Mouse (Mus musculus) intestine, postnatal 0 days (tissue): Measurements from ENCODE around the gene Cbx1. TPM values are rescaled to one million over a fixed set of nuclear protein-coding genes. Genes with fewer than 3 reads are reported as not detected.
A peak's percentile ranks its signal among the peaks of the same experiment; 100 is the strongest.

Experiments
- ATAC-seq: fragments of 200-750 bp; cut with Nextera tagmentation; 2 replicates; pipeline ENCODE4 v1.8.0; 2017; ENCODE audit warnings: mild to moderate bottlenecking, moderate TSS enrichment, moderate library complexity
- H3K27ac ChIP-seq: fragments of 300-500 bp; sonication (generic); 2 replicates; pipeline ENCODE4 v1.5.1; 2014; ENCODE audit warnings: mild to moderate bottlenecking, low read depth, low read length, moderate library complexity
- H3K27me3 ChIP-seq: fragments of 300-500 bp; sonication (generic); replicated peaks from 2 replicates; pipeline ENCODE4 v1.6.1; 2014; ENCODE audit warnings: low read length, mixed read lengths; ENCODE audit not compliant: control insufficient read depth, insufficient read depth
- H3K36me3 ChIP-seq: fragments of 300-500 bp; sonication (generic); 2 replicates; pipeline ENCODE4 v1.6.1; 2014; ENCODE audit warnings: mild to moderate bottlenecking, moderate library complexity; ENCODE audit not compliant: control insufficient read depth, insufficient read depth
- H3K4me1 ChIP-seq: fragments of 300-500 bp; sonication (generic); replicated peaks from 2 replicates; pipeline ENCODE4 v1.6.1; 2014; ENCODE audit warnings: antibody characterized with exemption, low read length, mixed read lengths; ENCODE audit not compliant: control insufficient read depth, insufficient read depth
- H3K4me2 ChIP-seq: fragments of 300-500 bp; sonication (generic); replicated peaks from 2 replicates; pipeline ENCODE4 v1.6.1; 2014; ENCODE audit warnings: low read depth, mild to moderate bottlenecking, moderate library complexity
- H3K4me3 ChIP-seq: fragments of 300-500 bp; sonication (generic); 2 replicates; pipeline ENCODE4 v1.5.1; 2014; ENCODE audit warnings: low read depth, low read length
- H3K9ac ChIP-seq: fragments of 300-500 bp; sonication (generic); 2 replicates; pipeline ENCODE4 v1.6.1; 2014; ENCODE audit warnings: mild to moderate bottlenecking, low read depth, low read length
- H3K9me3 ChIP-seq: fragments of 300-500 bp; sonication (generic); 2 replicates; pipeline ENCODE4 v1.6.1; 2016; ENCODE audit warnings: mixed run types; ENCODE audit not compliant: control insufficient read depth
- CTCF ChIP-seq: sonication (generic); IDR thresholded peaks from 2 replicates; pipeline ENCODE4 v1.5.1; 2016; ENCODE audit warnings: low read depth, mild to moderate bottlenecking, control low read depth, antibody characterized with exemption, moderate library complexity
- WGBS: fragments of 180-500 bp; shearing (Covaris S2); extraction: QIAGEN DNeasy Blood & Tissue Kit; methylation state at CpG from one replicate; pipeline ENCODE4 v1.1.7; 2014; 5-methylcytosine and 5-hydroxymethylcytosine counted together
- polyA plus RNA-seq: library from polyadenylated mRNA; unstranded; fragments of >200 nt; fragmentation: Nextera tagmentation; extraction: Ambion mirVana; gene quantifications from 2 replicates; pipeline ENCODE4 v1.2.1, GENCODE M21; 2015

Gene Cbx1
- polyA plus RNA-seq, 1 experiment from 2014 or later, result 39.3 TPM

- Histone ChIP-seq H3K4me1 (no peaks in the 10 kb centered on the region), H3K4me2 (no peak overlapping the region), H3K9ac (no peak overlapping the region), H3K4me3 (no peak overlapping the region), H3K36me3 (peaks cover 3% of the 10 kb centered on the region), H3K27ac (no peak overlapping the region), H3K27me3 (no peaks in the 10 kb centered on the region; the same call in 1 of the 2 replicates), H3K9me3 (no peaks in the 10 kb centered on the region)
- no peak for ATAC-seq
- WGBS, result 65% methylated on average over 15 of the region's 15 CpGs
- TF ChIP-seq CTCF, result peak; percentile 28
These were observed 26.0 kb upstream of the Cbx1 start for GRCm38 (mm10) chr11:96762742-96763470.

GRCm38 (mm10) chr11:96764511-96765350, 24.2 kb upstream of the Cbx1 start:
- Histone ChIP-seq H3K27ac (peak overlapping the region; percentile 74), H3K4me2 (no peak overlapping the region), H3K9me3 (no peaks in the 10 kb centered on the region), H3K4me1 (no peaks in the 10 kb centered on the region), H3K9ac (no peak overlapping the region), H3K27me3 (no peaks in the 10 kb centered on the region; the same call in 1 of the 2 replicates), H3K36me3 (peaks cover 20% of the 10 kb centered on the region), H3K4me3 (no peak overlapping the region)
- no peak for TF ChIP-seq CTCF
- no peak for ATAC-seq
- 70% methylated on average over 13 of the region's 13 CpGs for WGBS

- no peak overlapping the region; the same call in 1 of the 2 replicates for H3K4me2 ChIP-seq
- H3K27ac ChIP-seq, result peak overlapping the region; percentile 74
- peak; percentile 85 for ATAC-seq
These were observed 23.3 kb upstream of the Cbx1 start for GRCm38 (mm10) chr11:96765645-96766044.

GRCm38 (mm10) chr11:96766555-96766954, 22.4 kb upstream of the Cbx1 start:
- TF ChIP-seq CTCF, result no peak
- Histone ChIP-seq H3K9me3 (no peaks in the 10 kb centered on the region), H3K4me1 (no peaks in the 10 kb centered on the region), H3K4me3 (no peak overlapping the region), H3K36me3 (peaks cover 37% of the 10 kb centered on the region), H3K9ac (no peak overlapping the region), H3K4me2 (no peak overlapping the region), H3K27ac (no peak overlapping the region), H3K27me3 (no peaks in the 10 kb centered on the region)
- WGBS, result 80% methylated on average over 12 of the region's 12 CpGs
- no peak for ATAC-seq

More at GRCm38 (mm10) chr11:96765645-96766044, 23.3 kb upstream of the Cbx1 start:
- Histone ChIP-seq H3K27me3 (no peaks in the 10 kb centered on the region; the same call in 1 of the 2 replicates), H3K4me1 (no peaks in the 10 kb centered on the region), H3K9ac (no peak overlapping the region), H3K36me3 (peaks cover 28% of the 10 kb centered on the region), H3K9me3 (no peaks in the 10 kb centered on the region), H3K4me3 (no peak overlapping the region)
- WGBS, result 35% methylated on average over 7 of the region's 7 CpGs
- TF ChIP-seq CTCF, result no peak

GRCm38 (mm10) chr11:96767096-96767495, 21.8 kb upstream of the Cbx1 start:
- no peaks in the 10 kb centered on the region for H3K27me3 ChIP-seq
- H3K9me3 ChIP-seq, result no peaks in the 10 kb centered on the region
- H3K9ac ChIP-seq, result no peak overlapping the region
- no peak overlapping the region for H3K4me2 ChIP-seq
- no peaks in the 10 kb centered on the region for H3K4me1 ChIP-seq
- no peak for ATAC-seq
- TF ChIP-seq CTCF, result no peak
- H3K27ac ChIP-seq, result no peak overlapping the region
- peaks cover 43% of the 10 kb centered on the region for H3K36me3 ChIP-seq
- H3K4me3 ChIP-seq, result no peak overlapping the region
- WGBS, result 76% methylated on average over 7 of the region's 7 CpGs

- WGBS, result 67% methylated on average over 9 of the region's 9 CpGs
These were observed 20.7 kb upstream of the Cbx1 start for GRCm38 (mm10) chr11:96768240-96768639.

More at GRCm38 (mm10) chr11:96768240-96768639, 20.7 kb upstream of the Cbx1 start:
- Histone ChIP-seq H3K4me3 (no peak overlapping the region), H3K9me3 (no peaks in the 10 kb centered on the region), H3K4me1 (no peaks in the 10 kb centered on the region), H3K4me2 (no peak overlapping the region), H3K27me3 (no peaks in the 10 kb centered on the region), H3K9ac (no peak overlapping the region), H3K27ac (no peak overlapping the region), H3K36me3 (peaks cover 52% of the 10 kb centered on the region)
- TF ChIP-seq CTCF, result no peak
- no peak for ATAC-seq
